Mouse (Mus musculus) Muller cell, postnatal 12 days (primary cell): ENCODE measurements around the gene Apbb2.

Experiments
- DNase-seq: peaks from one replicate; pipeline ENCODE4 v3.0.0-alpha.2; 2015; ENCODE audit errors: inconsistent ontology term

Apbb2 gene

GRCm38 (mm10) chr5:66518411-66519006 lies 100.1 kb downstream of the Apbb2 start:
- DNase-seq: no peak

GRCm38 (mm10) chr5:66517503-66517902 lies 101.1 kb downstream of the Apbb2 start:
- no peak for DNase-seq

- no peak for DNase-seq
These were observed 102.3 kb downstream of the Apbb2 start for GRCm38 (mm10) chr5:66516311-66516710.

- DNase-seq: no peak
These were observed 103.3 kb downstream of the Apbb2 start for GRCm38 (mm10) chr5:66515271-66515670.

GRCm38 (mm10) chr5:66514659-66515058 lies 103.9 kb downstream of the Apbb2 start:
- DNase-seq: no peak

GRCm38 (mm10) chr5:66513412-66513811 lies 105.2 kb downstream of the Apbb2 start:
- DNase-seq: no peak

- DNase-seq: no peak
These were observed 106.1 kb downstream of the Apbb2 start for GRCm38 (mm10) chr5:66512519-66512918.

GRCm38 (mm10) chr5:66510716-66511115 lies 107.9 kb downstream of the Apbb2 start:
- no peak for DNase-seq

- DNase-seq: no peak
These were observed 109.4 kb downstream of the Apbb2 start for GRCm38 (mm10) chr5:66509151-66509550.

- no peak for DNase-seq
These were observed 113.0 kb downstream of the Apbb2 start for GRCm38 (mm10) chr5:66505578-66505977.

- no peak for DNase-seq
These were observed 113.5 kb downstream of the Apbb2 start for GRCm38 (mm10) chr5:66505071-66505470.

GRCm38 (mm10) chr5:66504434-66504747 lies 114.2 kb downstream of the Apbb2 start:
- no peak for DNase-seq

- DNase-seq: no peak
These were observed 114.8 kb downstream of the Apbb2 start for GRCm38 (mm10) chr5:66503557-66504433.

- DNase-seq: no peak
These were observed 115.6 kb downstream of the Apbb2 start for GRCm38 (mm10) chr5:66503033-66503432.

- DNase-seq: no peak
These were observed 119.0 kb downstream of the Apbb2 start for GRCm38 (mm10) chr5:66499621-66500020.

- no peak for DNase-seq
These were observed 120.4 kb downstream of the Apbb2 start for GRCm38 (mm10) chr5:66498140-66498539.

- peak; percentile 56 for DNase-seq
These were observed 121.0 kb downstream of the Apbb2 start for GRCm38 (mm10) chr5:66497479-66498087.

GRCm38 (mm10) chr5:66496881-66497360 lies 121.7 kb downstream of the Apbb2 start:
- peak; percentile 93 for DNase-seq

GRCm38 (mm10) chr5:66494651-66495050 lies 123.9 kb downstream of the Apbb2 start:
- peak; percentile 34 for DNase-seq

GRCm38 (mm10) chr5:66492563-66492960 lies 126.0 kb downstream of the Apbb2 start:
- DNase-seq: no peak

- DNase-seq: no peak
These were observed 126.5 kb downstream of the Apbb2 start for GRCm38 (mm10) chr5:66491907-66492562.

- DNase-seq: no peak
These were observed 132.6 kb downstream of the Apbb2 start for GRCm38 (mm10) chr5:66486028-66486427.
